Mouse (Mus musculus) heart, postnatal 0 days (tissue): Measurements from ENCODE around the gene Spata32. TPM values are rescaled to one million over a fixed set of nuclear protein-coding genes. Genes with fewer than 3 reads are reported as not detected.
"Not testable (repeated sequence)": the region's sequence is repeated elsewhere in the genome, so short reads cannot be mapped to it uniquely, and the experiment has no call there.

Source experiments
- ATAC-seq: fragments of 200-750 bp; cut with Nextera tagmentation; 2 replicates; pipeline ENCODE4 v1.8.0; 2017; ENCODE audit warnings: low read depth, moderate number of reproducible peaks, moderate library complexity; ENCODE audit not compliant: insufficient read depth
- DNase-seq: peaks from one replicate; pipeline ENCODE4 v3.0.0-alpha.2; 2016; ENCODE audit warnings: low spot score
- H3K27ac ChIP-seq: fragments of 300-500 bp; sonication (generic); 2 replicates; pipeline ENCODE4 v1.5.1; 2014; ENCODE audit warnings: low read depth, mild to moderate bottlenecking
- H3K27me3 ChIP-seq: fragments of 300-500 bp; sonication (generic); 2 replicates; pipeline ENCODE4 v1.6.1; 2014; ENCODE audit warnings: low read length, mixed read lengths; ENCODE audit not compliant: control insufficient read depth, insufficient read depth
- H3K36me3 ChIP-seq: fragments of 300-500 bp; sonication (generic); replicated peaks from 2 replicates; pipeline ENCODE4 v1.6.1; 2014; ENCODE audit warnings: low read length, mixed read lengths; ENCODE audit not compliant: control insufficient read depth, insufficient read depth
- H3K4me1 ChIP-seq: fragments of 300-500 bp; sonication (generic); 2 replicates; pipeline ENCODE4 v1.6.1; 2014; ENCODE audit warnings: antibody characterized with exemption; ENCODE audit not compliant: control insufficient read depth, insufficient read depth
- H3K4me2 ChIP-seq: fragments of 300-500 bp; sonication (generic); 2 replicates; pipeline ENCODE4 v1.6.1; 2014; ENCODE audit warnings: low read depth, mild to moderate bottlenecking, low read length, moderate library complexity
- H3K4me3 ChIP-seq: fragments of 300-500 bp; sonication (generic); 2 replicates; pipeline ENCODE4 v1.5.1; 2014; ENCODE audit warnings: low read depth, low read length
- H3K9ac ChIP-seq: fragments of 300-500 bp; sonication (generic); replicated peaks from 2 replicates; pipeline ENCODE4 v1.6.1; 2014; ENCODE audit warnings: low read depth, low read length, mixed read lengths
- H3K9me3 ChIP-seq: fragments of 300-500 bp; sonication (generic); replicated peaks from 2 replicates; pipeline ENCODE4 v1.6.1; 2016; ENCODE audit warnings: low read length; ENCODE audit not compliant: control insufficient read depth
- CTCF ChIP-seq: IDR thresholded peaks from 2 replicates; pipeline ENCODE4 v1.5.1; 2016; ENCODE audit warnings: antibody characterized with exemption, control low read depth, low read depth
- EP300 ChIP-seq: IDR thresholded peaks from 2 replicates; pipeline ENCODE4 v1.6.1; 2016; ENCODE audit warnings: antibody characterized with exemption, low read depth
- WGBS: fragments of 180-500 bp; shearing (Covaris S2); extraction: QIAGEN DNeasy Blood & Tissue Kit; methylation state at CpG from one replicate; pipeline ENCODE4 v1.1.7; 2014; 5-methylcytosine and 5-hydroxymethylcytosine counted together
- polyA plus RNA-seq: library from polyadenylated mRNA; unstranded; fragments of >200 nt; fragmentation: Nextera tagmentation; extraction: Ambion mirVana; gene quantifications from 2 replicates; pipeline ENCODE4 v1.2.1, GENCODE M21; 2015
- total RNA-seq: library from RNA; depleted of rRNA; stranded (reverse); fragments of >200 nt; gene quantifications from 2 replicates; pipeline ENCODE4 v1.2.3, GENCODE M21; 2014; ENCODE audit warnings: low replicate concordance

Spata32 gene
- total and polyA plus RNA-seq, 2 experiments from 2014 or later: not detected

DNA sequence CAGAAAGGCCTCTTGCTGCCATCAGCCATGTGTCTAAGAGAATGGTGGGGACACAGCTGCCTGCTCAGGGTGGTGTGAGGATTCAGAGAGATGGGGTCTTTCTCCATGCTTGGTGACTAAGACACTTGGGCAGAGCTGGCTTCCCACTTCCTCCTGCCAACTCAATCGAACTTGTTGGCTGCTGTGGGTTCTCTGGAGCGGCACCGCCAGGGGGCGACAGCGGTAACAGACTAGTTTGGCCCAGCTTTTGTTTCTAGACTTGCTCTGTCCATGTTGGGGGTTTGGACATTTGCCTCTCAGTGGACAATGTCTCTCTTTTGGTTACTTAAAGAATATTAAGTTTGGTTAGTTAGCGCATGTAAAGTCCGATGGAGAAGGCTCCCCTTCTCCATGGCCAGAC is 14.7 kb upstream of the Spata32 start:
- Histone ChIP-seq H3K4me2 (no peak overlapping the region), H3K9ac (no peak overlapping the region), H3K9me3 (no peaks in the 10 kb centered on the region; the same call in 1 of the 2 replicates), H3K27me3 (no peaks in the 10 kb centered on the region), H3K4me1 (no peaks in the 10 kb centered on the region), H3K4me3 (no peak overlapping the region), H3K36me3 (peaks cover 31% of the 10 kb centered on the region), H3K27ac (no peak overlapping the region)
- DNase-seq (peak; percentile 65), ATAC-seq (no peak)
- 30% methylated on average over 7 of the region's 7 CpGs for WGBS
- TF ChIP-seq CTCF (peak; percentile 87), EP300 (no peak)

DNA sequence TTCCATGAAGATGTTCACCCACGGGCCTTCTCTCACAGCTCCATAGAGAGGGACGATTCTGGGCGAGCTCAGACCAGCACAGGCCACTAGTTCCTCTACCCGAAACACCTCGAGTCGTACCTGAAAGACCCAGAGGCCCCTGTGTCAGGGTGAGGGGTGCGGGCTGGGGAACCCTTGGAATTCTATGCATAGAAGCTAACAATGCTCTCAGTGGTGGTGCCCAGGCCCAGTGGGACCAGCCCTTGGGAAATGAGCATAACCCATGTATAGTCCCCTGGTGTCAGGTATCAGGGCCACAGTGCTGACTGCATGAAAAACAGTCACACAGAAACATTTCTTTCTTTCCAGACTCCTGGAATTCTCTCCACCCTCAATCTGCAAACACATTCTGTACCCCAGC is 13.1 kb upstream of the Spata32 start:
- 93% methylated on average over 7 of the region's 7 CpGs for WGBS
- H3K27me3 ChIP-seq: no peaks in the 10 kb centered on the region
- H3K9ac ChIP-seq: no peak overlapping the region
- H3K4me2 ChIP-seq: no peak overlapping the region
- H3K4me1 ChIP-seq: no peaks in the 10 kb centered on the region
- TF ChIP-seq EP300 (no peak), CTCF (no peak)
- H3K36me3 ChIP-seq: peaks cover 42% of the 10 kb centered on the region
- DNase-seq (no peak), ATAC-seq (no peak)
- H3K4me3 ChIP-seq: no peak overlapping the region
- H3K27ac ChIP-seq: no peak overlapping the region
- H3K9me3 ChIP-seq: no peaks in the 10 kb centered on the region; the same call in 1 of the 2 replicates

DNA sequence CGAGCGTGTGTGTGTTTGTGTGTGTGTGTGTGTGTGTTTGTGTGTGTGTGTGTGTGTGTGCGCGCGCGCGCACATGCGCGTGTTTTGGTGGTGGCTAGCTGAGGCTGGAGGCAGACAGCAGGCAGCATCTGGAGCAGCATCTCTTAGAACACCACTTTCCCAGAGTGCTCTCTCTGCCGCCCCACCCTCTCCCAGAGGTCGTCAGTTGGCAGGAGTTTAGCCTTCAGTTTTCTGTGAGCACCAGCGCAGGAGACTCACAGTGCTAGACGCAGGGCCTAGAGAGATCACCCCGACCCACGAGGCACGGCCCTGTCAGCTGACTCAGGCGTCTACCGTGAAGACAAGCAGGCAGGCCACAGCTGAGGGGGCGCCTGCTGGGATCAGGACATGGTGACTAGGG is 12.4 kb upstream of the Spata32 start:
- no peak for TF ChIP-seq EP300
- no peak for TF ChIP-seq CTCF
- Histone ChIP-seq H3K9ac (no peak overlapping the region), H3K4me1 (no peaks in the 10 kb centered on the region), H3K27ac (no peak overlapping the region), H3K36me3 (peaks cover 48% of the 10 kb centered on the region), H3K4me3 (no peak overlapping the region), H3K27me3 (no peaks in the 10 kb centered on the region), H3K4me2 (no peak overlapping the region), H3K9me3 (no peaks in the 10 kb centered on the region; the same call in 1 of the 2 replicates)
- 85% methylated on average over 19 of the region's 19 CpGs for WGBS
- no peak for DNase-seq
- ATAC-seq: peak; percentile 14; the same call in 1 of the 2 replicates

DNA sequence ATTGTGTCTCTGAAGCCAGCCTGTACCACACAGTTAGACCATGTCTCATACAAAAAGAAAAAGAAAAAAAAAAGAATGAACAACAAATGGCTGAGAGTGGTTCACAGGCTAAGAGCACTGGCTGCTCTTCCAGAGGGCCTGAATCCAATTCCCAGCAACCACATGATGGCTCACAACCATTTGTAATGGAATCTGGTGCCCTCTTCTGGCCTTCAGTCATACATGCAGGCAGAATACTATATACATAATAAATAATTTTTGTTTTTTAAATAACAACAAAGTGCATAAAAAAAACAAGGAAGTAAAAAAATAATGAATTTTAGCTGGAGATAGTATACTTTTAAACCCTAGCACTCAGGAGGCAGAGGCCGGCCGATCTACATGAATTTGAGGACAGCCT is 11.4 kb upstream of the Spata32 start:
- no peak overlapping the region for H3K27ac ChIP-seq
- ATAC-seq (no peak), DNase-seq (no peak)
- peak; percentile 24 for TF ChIP-seq CTCF
- TF ChIP-seq EP300: no peak
- H3K4me1 ChIP-seq: no peaks in the 10 kb centered on the region
- H3K9me3 ChIP-seq: no peaks in the 10 kb centered on the region; the same call in 1 of the 2 replicates
- H3K36me3 ChIP-seq: peaks cover 58% of the 10 kb centered on the region
- no peak overlapping the region for H3K4me3 ChIP-seq
- no peaks in the 10 kb centered on the region for H3K27me3 ChIP-seq
- no peak overlapping the region for H3K9ac ChIP-seq
- 98% methylated on average over 2 of the region's 2 CpGs for WGBS
- H3K4me2 ChIP-seq: no peak overlapping the region

DNA sequence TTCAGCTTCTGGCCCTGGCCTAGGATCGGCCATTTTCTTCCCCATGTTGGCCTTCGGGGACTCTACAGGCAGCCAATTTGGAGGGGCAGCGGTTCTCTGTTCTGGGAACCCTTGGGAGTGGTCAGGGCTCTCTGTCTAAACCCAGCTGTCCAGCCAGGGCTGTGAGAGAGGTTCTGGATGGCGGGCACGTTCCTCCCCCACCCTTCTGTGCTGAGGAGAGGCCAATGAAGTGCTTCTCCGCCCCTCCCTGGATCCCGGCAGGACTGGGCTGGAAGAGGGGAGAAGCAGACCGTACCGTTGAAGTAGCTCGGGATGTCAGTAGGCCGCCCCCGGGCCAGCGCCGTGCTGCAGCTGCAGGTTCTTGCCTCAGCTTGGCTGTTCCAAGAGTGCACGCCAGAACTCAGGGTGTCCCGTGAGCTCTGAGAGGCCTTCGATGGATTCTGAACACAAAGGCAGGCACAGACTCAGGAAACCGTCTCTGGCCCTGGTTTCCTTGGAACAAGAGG is 5.8 kb upstream of the Spata32 start:
- no peak overlapping the region for H3K9ac ChIP-seq
- TF ChIP-seq CTCF (no peak), EP300 (no peak)
- no peaks in the 10 kb centered on the region for H3K9me3 ChIP-seq
- WGBS: 69% methylated on average over 18 of the region's 18 CpGs
- peak overlapping the region; percentile 56 for H3K27ac ChIP-seq
- H3K4me3 ChIP-seq: no peak overlapping the region
- H3K36me3 ChIP-seq: peaks cover 66% of the 10 kb centered on the region
- H3K4me2 ChIP-seq: no peak overlapping the region; the same call in 1 of the 2 replicates
- H3K4me1 ChIP-seq: no peaks in the 10 kb centered on the region
- DNase-seq: no peak
- ATAC-seq: peak; percentile 26; the same call in 1 of the 2 replicates
- H3K27me3 ChIP-seq: no peaks in the 10 kb centered on the region

DNA sequence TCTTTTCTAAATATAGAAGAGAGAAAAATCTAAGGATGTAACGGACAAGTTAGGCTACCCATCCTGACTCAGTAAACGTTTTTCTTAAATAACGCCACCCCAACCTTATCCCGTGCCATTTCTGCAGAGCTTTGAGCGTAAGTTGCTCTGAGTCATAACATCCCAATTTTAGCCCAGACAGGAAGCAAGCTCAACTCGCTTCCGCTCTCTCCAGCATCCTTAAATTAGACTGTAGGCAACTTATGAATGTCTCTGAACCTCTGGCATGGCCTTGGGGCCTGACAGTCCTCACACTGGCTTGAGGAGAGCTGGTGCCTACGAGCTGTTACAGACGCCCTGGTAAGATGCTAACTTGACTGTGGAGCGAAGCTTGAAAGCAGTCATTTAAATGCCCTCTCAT is 5.2 kb upstream of the Spata32 start:
- Histone ChIP-seq H3K4me1 (no peaks in the 10 kb centered on the region), H3K36me3 (peaks cover 63% of the 10 kb centered on the region), H3K4me3 (no peak overlapping the region), H3K4me2 (no peak overlapping the region), H3K9ac (no peak overlapping the region), H3K27me3 (no peaks in the 10 kb centered on the region), H3K27ac (peak overlapping the region; percentile 56), H3K9me3 (no peaks in the 10 kb centered on the region)
- ATAC-seq: no peak
- 69% methylated on average over 10 of the region's 10 CpGs for WGBS
- no peak for DNase-seq
- no peak for TF ChIP-seq CTCF
- TF ChIP-seq EP300: no peak

DNA sequence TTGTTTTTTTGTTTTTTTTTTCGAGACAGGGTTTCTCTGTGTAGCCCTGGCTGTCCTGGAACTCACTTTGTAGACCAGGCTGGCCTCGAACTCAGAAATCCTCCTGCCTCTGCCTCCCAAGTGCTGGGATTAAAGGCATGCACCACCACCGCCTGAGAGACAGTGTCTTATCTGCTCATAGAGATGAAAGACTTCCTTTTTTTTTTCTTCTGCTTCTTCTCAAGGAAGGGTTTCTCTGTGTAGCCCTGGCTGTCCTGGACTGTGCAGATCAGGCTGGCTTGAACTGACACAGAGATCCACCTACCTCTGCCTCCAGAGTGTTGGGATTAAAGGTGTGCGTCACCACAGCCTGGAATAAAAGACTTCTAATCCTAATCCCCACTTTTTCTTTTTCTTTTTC is 4.5 kb upstream of the Spata32 start:
- not testable (repeated sequence) for H3K27me3 ChIP-seq, H3K4me2 ChIP-seq, ATAC-seq, H3K9ac ChIP-seq, H3K27ac ChIP-seq, DNase-seq, H3K4me3 ChIP-seq, H3K4me1 ChIP-seq, H3K9me3 ChIP-seq
- 72% methylated on average over 4 of the region's 4 CpGs for WGBS
- peaks cover 59% of the 10 kb centered on the region for H3K36me3 ChIP-seq
